Mouse (Mus musculus): ENCODE data around the gene Atg10. TPM values are rescaled to one million over a fixed set of nuclear protein-coding genes. Genes with fewer than 3 reads are reported as not detected.
A peak's percentile ranks its signal among the peaks of the same experiment; 100 is the strongest.
"Not testable (repeated sequence)": the region's sequence is repeated elsewhere in the genome, so short reads cannot be mapped to it uniquely, and the experiment has no call there.

The Atg10 gene
- polyA plus RNA-seq, 1 experiment from 2014 or later, result 21.7 TPM

DNA sequence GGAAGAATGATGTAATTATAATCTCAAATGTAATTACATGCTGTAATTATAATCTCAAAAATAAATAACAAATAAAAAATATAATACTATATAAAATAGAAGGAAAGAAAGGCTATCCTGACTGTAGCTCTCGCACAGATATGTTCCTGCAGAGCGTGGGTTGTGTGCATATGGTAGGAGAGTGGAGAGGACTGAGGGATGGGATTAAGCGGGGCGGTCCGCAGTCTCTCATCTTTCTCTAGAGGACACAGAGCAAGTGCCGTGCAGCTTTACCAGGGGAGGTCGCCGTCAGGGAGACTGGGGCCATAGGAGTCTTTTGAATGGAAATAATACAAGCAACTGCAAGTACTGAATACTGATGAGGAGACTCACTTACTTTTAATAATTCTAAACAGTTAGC lies 263.2 kb downstream of the Atg10 start:
- no peak for DNase-seq (ENCODE audit: low spot score)

DNA sequence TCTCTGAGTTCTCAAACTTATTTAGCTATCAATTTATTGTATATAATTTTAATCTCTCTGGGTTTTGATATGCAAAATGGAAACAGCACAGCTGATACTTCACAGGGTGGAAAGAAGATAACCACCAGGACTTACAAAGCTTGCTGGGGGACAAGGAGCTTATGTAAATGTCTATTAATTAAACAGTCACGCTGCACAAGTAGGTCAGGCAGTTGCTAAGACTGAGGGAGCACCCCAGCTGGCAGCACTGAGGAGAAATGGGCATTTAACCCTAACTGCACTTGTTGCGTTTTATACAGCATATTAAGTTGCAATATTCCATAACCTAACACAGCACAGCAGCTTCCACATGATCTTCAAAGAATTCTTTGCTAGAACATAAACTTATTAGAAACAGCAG lies 264.9 kb downstream of the Atg10 start:
- no peak for DNase-seq (ENCODE audit: low spot score)

DNA sequence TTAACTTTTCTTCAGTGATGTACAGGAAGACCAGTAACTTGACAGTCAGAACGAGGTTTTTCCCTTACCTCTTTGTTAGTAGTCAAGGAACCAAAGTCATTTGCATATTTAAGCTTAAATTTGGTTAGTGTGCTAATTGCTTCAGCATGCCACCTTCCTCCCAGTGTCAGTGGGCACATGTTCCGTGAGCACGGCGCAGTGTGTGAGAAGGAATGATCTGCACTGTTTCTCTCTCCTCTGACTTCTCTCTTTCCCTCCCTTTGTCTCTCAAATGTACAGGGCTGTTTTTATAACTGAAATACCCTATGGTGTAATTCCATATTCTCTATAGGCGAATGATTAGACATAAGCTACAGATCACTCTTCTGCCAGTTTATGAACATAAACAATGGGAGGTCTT lies 284.2 kb downstream of the Atg10 start:
- no peak for DNase-seq (ENCODE audit: low spot score)

DNA sequence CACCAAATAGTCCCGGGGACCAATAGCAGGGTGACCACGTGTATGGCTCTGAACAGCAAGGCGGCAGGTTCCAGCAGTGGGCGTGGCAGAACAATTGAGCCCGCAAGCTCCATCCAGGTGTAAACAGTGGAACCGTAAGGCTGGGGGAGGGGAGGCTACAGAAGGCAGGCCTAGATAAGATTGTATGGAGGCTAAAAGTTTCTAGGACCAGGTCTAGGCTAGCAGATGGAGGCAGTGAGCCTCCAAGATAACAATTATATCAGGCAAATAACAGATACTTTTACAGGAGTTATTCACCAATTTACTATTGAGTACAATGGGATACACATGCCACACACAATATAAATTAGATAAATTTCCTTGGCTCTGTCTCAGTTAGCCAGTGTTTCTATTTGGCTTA lies 284.6 kb downstream of the Atg10 start:
- no peak for DNase-seq (ENCODE audit: low spot score)

DNA sequence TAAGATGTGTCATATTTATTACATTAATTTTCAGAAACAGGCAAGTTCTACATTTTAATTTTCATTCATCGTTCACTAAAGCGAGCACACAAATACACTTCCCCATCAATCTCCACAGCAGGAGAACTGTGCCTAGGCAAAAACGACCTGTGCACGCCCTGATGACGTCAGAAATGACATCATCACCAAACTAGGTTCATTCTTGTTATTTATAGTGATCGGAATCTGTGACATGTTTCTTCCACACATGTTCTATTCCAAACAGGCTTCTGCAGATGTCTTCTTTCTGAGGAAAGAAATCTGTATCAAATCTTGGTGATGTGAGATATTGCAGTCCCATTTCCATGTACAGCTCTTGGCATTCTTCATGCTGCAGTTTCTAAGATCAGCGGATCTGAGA lies 287.9 kb downstream of the Atg10 start:
- DNase-seq (ENCODE audit: low spot score), result no peak

DNA sequence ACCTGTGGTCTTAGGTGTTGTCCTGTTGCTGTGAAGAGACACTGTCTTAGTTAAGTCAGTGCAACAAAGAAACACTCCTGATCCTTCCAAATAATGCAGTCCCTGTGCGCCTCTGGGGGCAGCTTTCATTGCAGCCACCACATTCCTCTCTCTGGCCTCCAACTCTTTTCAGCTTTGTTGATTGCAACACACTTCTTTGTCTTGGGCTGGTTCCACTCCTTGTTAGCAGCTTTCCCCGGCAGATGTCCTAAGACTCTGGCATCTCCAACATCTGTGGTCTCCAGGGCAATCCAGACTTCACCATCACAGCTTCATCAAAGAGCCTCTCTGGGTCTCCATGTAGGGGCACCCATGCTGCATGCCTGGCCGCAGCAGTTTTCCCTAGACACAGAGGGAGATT lies 290.5 kb downstream of the Atg10 start:
- no peak for DNase-seq (ENCODE audit: low spot score)

DNA sequence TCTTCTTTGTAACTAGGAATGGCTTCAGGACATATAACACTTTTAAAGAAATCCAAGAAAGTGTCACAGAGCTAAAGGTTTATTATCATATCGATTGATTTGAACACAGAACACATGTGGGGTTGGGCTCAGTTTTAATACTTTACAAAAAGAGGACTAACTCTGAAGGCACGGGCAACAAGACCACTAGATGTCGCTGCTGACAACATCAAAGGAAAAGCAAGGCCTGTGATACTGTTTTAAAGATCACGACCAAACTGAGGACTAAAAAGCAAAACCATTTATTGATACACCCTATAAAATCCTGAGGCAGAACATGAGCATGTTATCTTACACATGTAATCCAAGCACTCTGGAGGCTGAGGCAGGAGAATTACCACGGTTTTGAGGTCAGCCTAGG lies 293.9 kb downstream of the Atg10 start:
- DNase-seq (ENCODE audit: low spot score), result peak; percentile 71

DNA sequence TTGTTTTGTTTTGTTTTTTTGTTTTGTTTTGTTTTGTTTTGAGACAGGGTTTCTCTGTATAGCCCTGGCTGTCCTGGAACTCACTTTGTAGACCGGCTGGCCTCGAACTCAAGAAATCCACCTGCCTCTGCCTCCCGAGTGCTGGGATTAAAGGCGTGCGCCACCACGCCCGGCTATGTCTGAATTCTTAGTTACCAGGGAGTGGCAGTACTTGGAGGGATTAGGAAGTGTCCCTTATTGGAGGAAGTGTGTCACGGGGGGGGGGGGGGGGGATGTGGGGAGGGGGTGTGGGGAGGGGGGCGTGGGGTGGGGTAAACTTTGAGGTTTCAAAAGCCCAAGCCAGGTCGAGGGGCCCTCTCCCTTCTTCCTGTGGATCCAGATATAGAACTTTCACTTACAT lies 295.5 kb downstream of the Atg10 start:
- DNase-seq (ENCODE audit: low spot score), result not testable (repeated sequence)

DNA sequence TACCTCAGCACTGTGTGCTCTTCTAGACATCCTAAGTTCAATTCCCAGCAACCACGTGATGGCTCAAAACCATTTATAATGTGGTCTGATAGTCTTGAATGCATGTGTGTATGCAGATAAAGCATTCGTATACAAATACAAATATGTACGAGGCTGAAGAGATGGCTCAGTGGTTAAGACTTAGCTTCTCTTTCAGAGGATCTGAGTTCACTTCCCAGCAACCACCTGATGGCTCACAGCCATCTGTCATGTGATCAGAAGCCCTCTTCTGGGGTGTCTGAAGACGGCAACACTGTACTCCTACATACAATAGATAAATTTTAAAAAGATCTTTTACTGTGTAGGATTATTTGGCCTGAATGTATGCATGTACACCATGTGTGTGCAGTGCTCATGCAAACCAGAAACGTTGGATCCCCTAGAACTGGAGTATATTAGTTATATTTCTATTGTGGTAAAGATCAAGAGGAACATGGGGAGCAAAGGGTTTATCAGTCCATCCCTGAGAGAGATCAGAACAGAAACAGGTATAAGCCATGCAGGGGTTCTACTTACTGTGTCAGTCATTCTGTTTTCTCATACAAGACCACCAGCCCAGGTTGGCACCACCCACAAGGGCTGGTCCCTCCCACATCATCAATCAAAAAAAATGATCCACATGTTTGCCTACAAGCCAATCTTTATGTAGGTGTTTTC lies 296.7 kb downstream of the Atg10 start:
- DNase-seq (ENCODE audit: low spot score), result no peak

DNA sequence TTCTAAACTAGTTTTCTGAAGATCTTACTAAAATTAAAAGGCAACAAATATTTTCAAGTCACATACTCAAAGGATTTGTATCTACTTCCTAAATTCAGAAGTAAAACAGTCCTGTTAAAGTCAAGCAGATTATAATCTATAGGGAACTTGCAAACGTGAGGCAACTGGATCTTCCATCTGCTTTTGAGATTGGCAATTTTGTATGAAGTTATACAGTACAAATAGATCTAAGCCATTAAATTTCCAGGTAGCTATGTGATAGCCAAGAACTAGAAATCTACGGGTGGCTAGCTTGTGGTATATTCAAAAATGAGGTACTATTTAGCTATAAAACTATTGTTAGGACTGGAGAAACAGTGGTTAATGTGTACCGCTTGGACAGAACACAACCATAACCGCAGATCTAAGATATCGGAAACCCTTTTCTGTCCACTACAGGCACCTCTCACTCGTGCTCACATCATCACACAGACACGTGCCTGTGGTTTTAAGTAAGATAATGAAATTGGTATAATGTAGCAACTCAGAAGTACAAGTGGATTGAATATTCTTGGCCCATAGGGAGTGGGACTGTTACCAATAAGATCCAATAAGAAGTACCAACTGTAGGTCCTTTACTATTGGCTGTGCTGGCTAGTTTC lies 297.5 kb downstream of the Atg10 start:
- DNase-seq (ENCODE audit: low spot score), result no peak

DNA sequence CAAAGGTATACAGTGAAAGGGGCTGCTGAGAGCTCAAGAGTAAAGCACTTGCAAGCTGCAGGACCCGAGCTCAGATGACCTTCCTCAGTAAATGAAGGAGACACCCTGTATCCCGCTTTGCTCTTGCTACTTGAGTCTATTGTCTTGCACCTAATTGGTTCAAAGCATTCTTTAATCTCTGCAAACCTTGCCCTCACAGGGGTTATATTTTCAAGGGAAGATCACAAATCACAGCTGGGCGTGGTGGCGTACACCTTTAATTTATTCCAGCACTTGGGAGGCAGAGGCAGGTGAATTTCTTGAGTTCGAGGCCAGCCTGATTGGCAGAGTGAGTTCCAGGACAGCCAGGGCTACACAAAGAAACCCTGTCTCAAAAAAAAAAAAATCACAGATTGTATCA lies 298.6 kb downstream of the Atg10 start:
- DNase-seq (ENCODE audit: low spot score), result no peak

DNA sequence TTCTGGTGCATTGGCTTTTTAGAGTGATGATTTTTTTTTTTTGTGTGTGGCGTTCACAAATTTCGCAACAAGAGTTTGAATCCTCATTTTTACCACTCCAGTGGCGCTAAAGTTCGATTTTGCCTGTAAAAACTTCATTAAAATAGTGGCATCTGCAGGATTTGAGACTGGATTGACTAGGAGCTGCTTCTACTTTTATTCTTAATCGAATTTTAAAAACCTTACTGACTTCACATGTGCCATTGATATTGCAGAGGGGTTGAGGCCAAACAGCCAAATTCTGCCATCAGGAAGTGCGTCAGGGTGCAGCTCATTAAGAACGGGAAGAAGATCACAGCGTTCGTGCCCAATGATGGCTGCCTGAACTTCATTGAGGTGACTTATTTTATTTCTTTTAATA lies 299.7 kb downstream of the Atg10 start:
- DNase-seq (ENCODE audit: low spot score), result no peak

DNA sequence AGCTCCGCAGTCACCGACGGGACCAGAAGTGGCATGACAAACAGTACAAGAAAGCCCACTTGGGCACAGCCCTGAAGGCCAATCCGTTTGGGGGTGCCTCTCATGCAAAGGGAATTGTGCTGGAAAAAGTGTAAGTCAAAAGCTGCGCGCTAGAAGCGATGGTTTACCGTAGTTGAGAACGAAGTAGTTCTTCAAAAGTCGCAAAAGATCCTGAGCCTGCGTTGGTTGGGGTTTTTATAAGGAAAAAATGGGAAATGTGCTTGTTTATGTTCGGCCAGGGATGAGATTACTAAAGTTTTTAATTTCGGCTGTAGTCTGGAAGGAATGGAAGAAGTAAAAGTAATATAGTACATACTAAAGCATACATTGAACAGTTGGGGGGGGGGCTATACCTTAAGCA lies 300.2 kb downstream of the Atg10 start:
- peak; percentile 17 for DNase-seq (ENCODE audit: low spot score)

DNA sequence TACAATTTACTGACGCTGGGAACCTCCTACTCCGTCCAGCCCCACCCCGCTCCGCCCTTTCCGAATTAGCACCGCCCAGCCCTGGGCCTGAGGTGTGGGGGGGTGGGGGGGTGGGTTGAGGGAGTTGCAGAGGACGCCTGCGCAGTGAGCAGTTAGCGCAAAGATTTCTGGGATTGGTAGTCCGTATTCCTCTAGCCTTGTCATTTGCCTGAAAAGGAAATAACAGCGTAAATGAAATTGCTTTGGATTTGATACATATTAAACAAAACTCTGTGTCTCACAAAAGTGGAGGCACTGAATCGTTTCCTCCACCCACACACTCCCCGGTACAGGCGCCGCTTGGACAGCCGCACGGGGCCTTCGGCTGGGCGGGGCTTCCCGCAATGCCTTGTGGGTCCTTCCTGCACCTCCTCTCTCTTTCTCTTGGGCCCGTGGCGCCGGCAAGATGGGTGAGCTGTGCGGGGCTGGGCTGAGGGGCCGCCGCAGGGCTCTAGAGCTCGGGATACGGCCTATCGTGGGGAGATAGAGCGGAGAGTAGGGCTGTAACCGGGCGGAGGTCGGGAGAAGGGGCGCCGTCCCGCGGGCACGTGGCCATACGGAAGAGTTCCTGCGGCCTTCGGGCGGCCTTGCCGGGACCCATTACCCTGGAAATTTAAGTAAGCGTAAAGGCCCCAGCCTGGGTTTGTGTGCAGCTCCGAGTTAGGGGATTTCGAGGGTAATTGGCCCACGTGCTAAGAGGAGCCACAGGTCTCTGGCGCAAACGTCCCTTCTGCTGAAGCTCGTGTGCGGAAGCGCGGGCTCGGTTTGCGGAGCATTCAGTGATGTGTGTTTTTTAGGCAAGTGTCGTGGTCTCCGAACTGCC lies 300.8 kb downstream of the Atg10 start, which contains the start of gene Rps23:
Gene Rps23 (plus strand): TSS at position 208 of the 862 bp plus-strand sequence.
- DNase-seq (ENCODE audit: low spot score), result peak; percentile 93

DNA sequence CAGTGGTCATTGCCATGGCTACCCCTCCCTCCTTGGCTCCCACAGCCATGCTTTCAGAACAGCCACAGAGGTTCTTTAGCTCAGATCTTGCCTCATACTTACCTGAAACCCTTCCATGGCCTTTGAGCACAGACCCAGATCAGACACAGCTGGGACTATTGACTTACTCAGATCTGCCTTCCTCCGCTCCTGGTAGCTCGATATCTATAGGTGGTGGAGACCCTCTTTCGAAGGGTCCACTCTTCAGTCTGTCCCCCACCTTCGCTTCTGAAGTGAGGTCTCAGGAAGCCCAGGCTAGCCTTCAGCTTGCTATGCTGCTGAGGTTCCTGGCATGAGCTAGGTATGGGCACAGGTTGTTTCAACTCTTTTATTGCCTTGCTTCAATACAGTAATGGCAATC lies 309.0 kb downstream of the Atg10 start:
- DNase-seq (ENCODE audit: low spot score), result no peak

DNA sequence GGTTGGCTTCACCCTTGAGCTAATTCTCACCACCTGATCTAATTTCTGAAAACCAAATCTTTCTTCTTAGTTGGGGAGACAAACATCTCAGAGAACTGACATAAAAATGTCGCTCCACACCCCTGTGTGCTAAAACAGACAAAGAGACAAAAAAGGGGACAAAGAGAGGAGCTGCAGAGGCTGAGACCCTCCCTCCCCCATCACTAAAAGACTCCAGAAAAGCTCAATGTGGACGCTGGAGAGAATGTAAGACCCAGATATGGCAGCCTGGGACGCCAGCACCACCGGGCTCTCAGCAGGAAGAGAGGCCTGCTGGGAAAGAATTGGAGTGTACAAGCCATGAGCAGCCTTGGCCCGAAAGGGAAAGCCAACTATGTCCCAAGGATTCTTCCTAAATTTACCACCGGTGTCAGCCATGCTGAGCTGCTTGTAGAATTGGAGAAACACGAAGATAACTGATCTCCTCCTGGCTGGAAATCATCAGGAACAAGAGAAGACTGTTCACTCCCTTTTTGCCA lies 310.0 kb downstream of the Atg10 start:
- DNase-seq (ENCODE audit: low spot score), result no peak

DNA sequence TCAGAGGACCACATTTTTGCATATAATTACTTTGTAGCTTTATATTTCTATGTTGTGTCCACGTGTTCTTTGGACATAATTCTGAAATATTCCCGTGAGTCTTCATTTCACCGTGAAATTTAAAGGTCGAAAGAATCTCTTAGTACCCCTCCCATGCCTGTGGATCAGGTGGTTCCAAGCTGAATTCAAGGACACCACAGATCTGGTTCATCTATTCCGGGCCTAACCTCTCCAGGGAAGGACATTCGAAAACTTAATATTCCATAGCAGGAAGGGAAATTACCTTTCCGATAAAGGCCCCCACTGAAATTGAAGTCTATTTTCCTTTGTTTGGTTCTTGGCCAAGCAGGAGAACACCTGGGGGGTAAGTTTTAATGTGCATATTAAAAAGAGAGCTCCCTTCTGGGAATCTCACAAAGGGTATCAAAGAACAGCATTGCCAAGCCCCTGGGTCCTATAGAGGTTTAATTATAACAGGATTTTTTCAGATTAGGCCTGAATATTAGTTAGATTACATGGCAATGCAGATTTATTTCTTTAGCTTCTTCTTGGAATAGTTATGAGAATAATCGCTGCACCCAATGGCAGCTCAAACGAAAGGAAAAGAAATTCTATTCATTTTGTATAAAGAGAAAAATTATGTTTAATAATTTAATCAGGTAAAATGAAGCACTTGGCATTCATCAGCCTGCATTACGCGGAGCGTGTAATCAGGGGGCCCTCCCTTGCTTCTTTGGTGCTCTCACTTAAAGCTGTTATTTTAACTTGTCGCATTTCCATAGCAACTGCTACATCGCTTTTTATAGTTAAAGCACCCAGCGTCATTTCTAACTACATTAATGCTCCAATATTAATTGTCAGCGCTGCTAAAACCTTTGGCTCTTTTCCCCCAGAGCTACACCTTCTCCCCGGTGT lies 310.8 kb downstream of the Atg10 start:
- DNase-seq (ENCODE audit: low spot score), result no peak

DNA sequence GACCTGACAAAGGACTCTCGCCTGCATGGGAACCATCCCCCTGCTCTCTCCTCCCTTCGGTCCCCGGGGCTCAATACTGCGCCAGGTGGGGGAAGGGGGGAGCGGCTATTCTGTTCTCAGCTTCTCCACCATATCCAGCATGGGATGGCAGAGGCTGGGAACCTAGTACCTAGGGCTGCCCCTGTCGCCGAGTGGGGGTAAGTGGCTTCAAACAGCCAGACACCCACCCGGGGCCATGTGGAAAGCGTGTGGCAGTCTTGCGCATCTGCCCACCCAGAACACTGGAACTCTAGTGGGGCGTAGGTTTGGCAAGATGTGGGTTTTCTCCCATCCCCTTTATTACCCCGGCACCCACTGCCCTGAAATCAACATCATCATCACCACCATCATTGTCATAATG lies 316.4 kb downstream of the Atg10 start:
- no peak for DNase-seq (ENCODE audit: low spot score)

DNA sequence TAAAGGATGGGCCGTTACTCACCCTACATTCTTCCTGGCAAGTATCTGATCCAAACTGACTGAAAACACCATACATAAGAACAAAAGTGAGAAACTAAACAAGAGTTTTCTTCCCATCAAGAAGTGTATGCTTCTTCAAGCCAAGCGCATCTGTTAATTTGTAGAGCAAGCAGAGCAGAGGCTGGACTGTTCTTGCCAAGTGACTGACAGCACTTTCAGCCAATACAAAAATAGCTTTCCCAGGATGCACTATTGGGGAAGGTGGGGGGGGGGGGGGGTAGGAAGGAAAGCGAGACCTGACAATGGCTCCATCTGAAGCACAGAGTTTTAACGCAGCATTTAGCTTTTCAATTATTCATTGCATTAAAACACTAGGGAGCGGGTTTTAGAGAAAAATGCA lies 318.6 kb downstream of the Atg10 start, which contains the start of gene Atp6ap1l:
Gene Atp6ap1l (minus strand): TSS at position 180 of the 400 bp plus-strand sequence.
- no peak for DNase-seq (ENCODE audit: low spot score)

DNA sequence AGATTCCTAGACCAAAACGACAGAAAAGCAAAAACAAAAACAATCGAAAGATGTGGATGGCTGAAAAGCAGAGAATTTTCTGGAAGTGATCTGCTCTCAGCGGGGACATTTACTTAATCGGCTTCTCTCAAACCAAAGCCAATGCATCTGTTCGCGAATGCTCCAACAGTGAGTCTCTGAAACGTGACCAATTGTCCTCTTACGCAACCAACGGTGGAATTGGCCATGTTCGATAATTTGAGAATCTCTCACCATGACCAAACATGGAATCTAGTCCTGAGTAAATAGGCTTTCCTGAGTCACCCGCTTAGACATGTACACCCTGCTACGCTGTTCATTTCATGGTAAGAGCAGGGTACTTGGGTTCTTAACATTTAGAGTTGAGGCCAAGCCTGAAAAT lies 326.9 kb downstream of the Atg10 start:
- no peak for DNase-seq (ENCODE audit: low spot score)

DNA sequence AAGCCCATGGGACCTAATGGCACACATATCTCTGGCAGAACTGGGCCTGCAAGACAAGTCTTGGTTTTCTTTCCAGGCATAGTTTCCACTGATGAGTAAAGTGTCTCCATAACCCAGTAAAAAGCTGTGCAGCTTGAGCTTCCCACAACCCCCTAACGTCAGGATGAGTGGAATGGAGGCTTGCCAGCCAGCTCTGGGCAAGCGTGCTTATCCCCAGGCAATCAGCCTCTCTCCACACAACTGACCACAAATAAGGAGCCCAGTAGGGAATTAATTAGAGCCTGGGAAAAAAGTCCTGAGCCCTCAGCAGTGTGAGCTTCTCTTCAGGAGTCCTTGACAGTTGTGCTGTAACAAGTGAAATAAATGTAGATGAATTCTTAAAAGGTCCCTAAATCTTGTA lies 327.7 kb downstream of the Atg10 start:
- no peak for DNase-seq (ENCODE audit: low spot score)

Measured in thymus, postnatal 0 days (tissue).